Mouse (Mus musculus): ENCODE data around the gene Ep300. TPM values are rescaled to one million over a fixed set of nuclear protein-coding genes. Genes with fewer than 3 reads are reported as not detected.

The Ep300 gene
- total and polyA plus RNA-seq, 3 experiments, result 11.6 to 45.2 (median 32.3) TPM

- TF ChIP-seq POLR2AphosphoS5 (IDR thresholded peaks at IDR 0.05; ENCODE audit: borderline replicate concordance, low read depth, low read length) (no peak), CHD2 (IDR thresholded peaks at IDR 0.05; ENCODE audit: low read length) (no peak), MEF2A (IDR thresholded peaks at IDR 0.05; ENCODE audit: extremely low read depth, insufficient replicate concordance, low read depth, low read length, poor library complexity, severe bottlenecking) (no peak), TBP (IDR thresholded peaks at IDR 0.05; ENCODE audit: low read depth, low read length) (0 out of 2 replicates have a peak, but pooled peaks have one; percentile 13), NRF1 (IDR thresholded peaks at IDR 0.05; ENCODE audit: insufficient read depth, low read depth, low read length, poor library complexity, severe bottlenecking) (no peak), RCOR1 (IDR thresholded peaks at IDR 0.05; ENCODE audit: low read depth, low read length) (peak; percentile 30; the same call in 1 of the 2 replicates), MYC (IDR thresholded peaks at IDR 0.05; ENCODE audit: low read depth, low read length) (no peak), GABPA (IDR thresholded peaks at IDR 0.05; ENCODE audit: low read depth, low read length) (no peak), TAL1 (IDR thresholded peaks at IDR 0.05; ENCODE audit: low read length) (peak; percentile 88), MAX (IDR thresholded peaks at IDR 0.05; ENCODE audit: low read length) (peak; percentile 36; the same call in 1 of the 2 replicates), E2F4 (IDR thresholded peaks at IDR 0.05; ENCODE audit: borderline replicate concordance, low read depth, low read length) (no peak), MYB (IDR thresholded peaks at IDR 0.05; ENCODE audit: low read depth, low read length) (no peak), BHLHE40 (IDR thresholded peaks at IDR 0.05; ENCODE audit: borderline replicate concordance, low read depth, low read length) (no peak), KAT2A (conservative IDR thresholded peaks at IDR 0.05; ENCODE audit: low read depth, low read length) (no peak), MAZ (IDR thresholded peaks at IDR 0.05; ENCODE audit: low read depth, low read length) (no peak)
These were observed 7.4 kb upstream of the Ep300 start (continued) for GRCm38 (mm10) chr15:81577743-81578165.

GRCm38 (mm10) chr15:81584466-81584865 lies 685 bp upstream of the Ep300 start:
- peaks cover 4 to 6% of the 10 kb centered on the region in 2 experiments; a peak in 2 of 4 replicates for H3K4me1 ChIP-seq (ENCODE audit: control insufficient read depth in 1 of 2, insufficient read depth in 2 of 2, low read length in 2 of 2)
- H3K27ac ChIP-seq (ENCODE audit: control insufficient read depth, low read depth, low read length), result peak overlapping the region; percentile 86

GRCm38 (mm10) chr15:81585746-81586461 lies 753 bp downstream of the Ep300 start:
- DNase-seq (ENCODE audit: low read depth, low spot score), result peak; percentile 88
- Histone ChIP-seq H3K36me3 (ENCODE audit: control insufficient read depth in 1 of 2, insufficient read depth in 2 of 2, low read length in 2 of 2) (peaks cover 0 to 35% of the 10 kb centered on the region in 2 experiments; a peak in 3 of 4 replicates), H3K27ac (ENCODE audit: control insufficient read depth, low read depth, low read length) (peak overlapping the region; percentile 89), H3K9ac (ENCODE audit: control insufficient read depth, low read depth, low read length, poor library complexity, severe bottlenecking) (peak overlapping the region; percentile 100), H3K27me3 (ENCODE audit: control insufficient read depth in 1 of 2, insufficient read depth in 2 of 2, low read length in 2 of 2) (no peaks in the 10 kb centered on the region), H3K4me3 (ENCODE audit: control insufficient read depth in 1 of 2, insufficient read depth in 1 of 2, low read depth in 2 of 2, low read length in 2 of 2) (peak overlapping the region; percentile 90 to 94), H3K79me2 (ENCODE audit: control insufficient read depth, insufficient read depth, low read length, poor library complexity) (peaks cover 47% of the 10 kb centered on the region), H3K9me3 (replicated peaks; ENCODE audit: insufficient read depth, low read length) (no peaks in the 10 kb centered on the region), H3K4me1 (ENCODE audit: control insufficient read depth in 1 of 2, insufficient read depth in 2 of 2, low read length in 2 of 2) (peaks cover 4 to 9% of the 10 kb centered on the region in 2 experiments; a peak in 2 of 4 replicates)
- no peak for TF ChIP-seq ZC3H11A (IDR thresholded peaks at IDR 0.05; ENCODE audit: low read depth, low read length)
- no peak for TF ChIP-seq EP300 (IDR thresholded peaks at IDR 0.05; ENCODE audit: low read depth in 1 of 2, low read length in 2 of 2)
- TF ChIP-seq TAL1 (IDR thresholded peaks at IDR 0.05; ENCODE audit: low read length), result no peak
- TF ChIP-seq POLR2AphosphoS2 (IDR thresholded peaks at IDR 0.05; ENCODE audit: low read length), result peak; percentile 28; the same call in 1 of the 2 replicates
- no peak; the same call in 1 of the 2 replicates for TF ChIP-seq KAT2A (conservative IDR thresholded peaks at IDR 0.05; ENCODE audit: low read depth, low read length)
- TF ChIP-seq USF2 (IDR thresholded peaks at IDR 0.05; ENCODE audit: borderline replicate concordance in 1 of 2, insufficient read depth in 1 of 2, low read depth in 1 of 2, low read length in 2 of 2), result no peak
- 0 out of 2 replicates have a peak, but pooled peaks have one; percentile 51 for TF ChIP-seq HCFC1 (IDR thresholded peaks at IDR 0.05; ENCODE audit: low read depth, low read length)
- no peak for TF ChIP-seq ZKSCAN1 (IDR thresholded peaks at IDR 0.05; ENCODE audit: low read depth, low read length)
- no peak for TF ChIP-seq RAD21 (IDR thresholded peaks at IDR 0.05; ENCODE audit: low read depth, low read length)
- TF ChIP-seq SMC3 (IDR thresholded peaks at IDR 0.05; ENCODE audit: low read depth, low read length), result no peak
- no peak for TF ChIP-seq POLR2AphosphoS5 (IDR thresholded peaks at IDR 0.05; ENCODE audit: borderline replicate concordance, low read depth, low read length)
- TF ChIP-seq MAZ (IDR thresholded peaks at IDR 0.05; ENCODE audit: low read depth, low read length), result peak; percentile 97
- TF ChIP-seq ELF1 (IDR thresholded peaks at IDR 0.05; ENCODE audit: low read depth, low read length), result 0 out of 2 replicates have a peak, but pooled peaks have one; percentile 11
- TF ChIP-seq MEF2A (IDR thresholded peaks at IDR 0.05; ENCODE audit: extremely low read depth, insufficient replicate concordance, low read depth, low read length, poor library complexity, severe bottlenecking), result 0 out of 2 replicates have a peak, but pooled peaks have one; percentile 16

More at GRCm38 (mm10) chr15:81584466-81584865, 685 bp upstream of the Ep300 start:
- H3K79me2 ChIP-seq (ENCODE audit: control insufficient read depth, insufficient read depth, low read length, poor library complexity), result peaks cover 39% of the 10 kb centered on the region
- TF ChIP-seq JUND (IDR thresholded peaks at IDR 0.05; ENCODE audit: low read depth, low read length) (no peak), MAFK (IDR thresholded peaks at IDR 0.05; ENCODE audit: borderline replicate concordance, low read depth, low read length) (no peak), USF1 (IDR thresholded peaks at IDR 0.05; ENCODE audit: low read depth, low read length) (peak; percentile 79)
- H3K4me3 ChIP-seq (ENCODE audit: control insufficient read depth in 1 of 2, insufficient read depth in 1 of 2, low read depth in 2 of 2, low read length in 2 of 2), result peak overlapping the region; percentile 67 to 97
- H3K36me3 ChIP-seq (ENCODE audit: control insufficient read depth in 1 of 2, insufficient read depth in 2 of 2, low read length in 2 of 2), result peaks cover 0 to 24% of the 10 kb centered on the region in 2 experiments; a peak in 3 of 4 replicates
- no peaks in the 10 kb centered on the region for H3K9me3 ChIP-seq (replicated peaks; ENCODE audit: insufficient read depth, low read length)
- H3K9ac ChIP-seq (ENCODE audit: control insufficient read depth, low read depth, low read length, poor library complexity, severe bottlenecking), result peak overlapping the region; percentile 99
- H3K27me3 ChIP-seq (ENCODE audit: control insufficient read depth in 1 of 2, insufficient read depth in 2 of 2, low read length in 2 of 2), result no peaks in the 10 kb centered on the region
- no peak for DNase-seq (ENCODE audit: low read depth, low spot score)
